Mouse (Mus musculus): ENCODE measurements at regions not wholly inside any gene's neighbourhood (a gene's known extent, or its start where the extent isn't known, plus 50 kb on each side); places are given as distances from the start of the nearest gene placed in this dataset.
"Not testable (repeated sequence)": the region's sequence is repeated elsewhere in the genome, so short reads cannot be mapped to it uniquely, and the experiment has no call there.

DNA sequence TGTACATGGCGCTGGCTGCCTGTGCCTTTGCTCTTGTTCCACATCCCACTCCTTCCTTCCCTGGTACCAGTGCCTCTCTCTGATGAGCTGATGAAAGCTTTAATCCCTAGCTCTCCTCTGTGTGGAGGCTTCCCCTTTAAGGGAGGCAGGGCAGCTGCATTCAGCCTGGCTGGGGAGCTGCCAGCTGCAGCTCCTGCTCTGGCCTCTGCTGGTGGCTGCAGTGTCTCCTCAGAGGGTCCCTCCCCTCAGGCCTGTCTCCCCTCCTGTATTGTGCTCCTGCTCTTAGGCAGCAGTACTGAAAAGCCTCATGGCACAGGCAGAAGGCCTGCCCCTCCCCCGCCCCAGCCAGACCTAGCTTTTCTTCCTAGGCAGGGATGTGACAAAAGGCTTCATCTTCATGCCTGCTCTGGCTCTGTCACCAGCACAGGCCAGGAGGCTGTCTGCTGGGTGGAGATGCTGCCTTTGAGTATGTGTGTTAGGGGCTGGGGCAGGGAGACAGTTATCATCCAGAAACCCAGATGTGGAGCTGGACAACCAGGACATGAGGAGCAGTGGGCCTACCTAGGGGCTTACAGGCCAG lies 97.7 kb upstream of the Zcchc13 start:
- H3K9me3 ChIP-seq (ENCODE audit: control insufficient read depth, low read length); H3K27me3 ChIP-seq (ENCODE audit: control insufficient read depth, insufficient read depth, low read length); H3K4me1 ChIP-seq (ENCODE audit: control insufficient read depth in 2 of 2, insufficient read depth in 2 of 2, low read length in 2 of 2); H3K9ac ChIP-seq (ENCODE audit: low read length); H3K36me3 ChIP-seq (ENCODE audit: control insufficient read depth, insufficient read depth, low read length); H3K4me3 ChIP-seq (ENCODE audit: control insufficient read depth in 1 of 2, insufficient read depth in 1 of 2, low read depth in 1 of 2, low read length in 2 of 2); H3K4me2 ChIP-seq (ENCODE audit: low read length): not testable (repeated sequence)
- 30% methylated on average over 1 of the region's 2 CpGs for WGBS
- ATAC-seq (ENCODE audit: insufficient number of reproducible peaks, insufficient read depth, low FRiP score, low read depth), result peak; percentile 72
- H3K27ac ChIP-seq (replicated peaks in 1 of 2; ENCODE audit: control insufficient read depth in 1 of 2, insufficient read depth in 1 of 2, low read depth in 2 of 2, low read length in 2 of 2), result 0 out of 4 replicates have a peak overlapping the region, but pooled peaks have one; percentile 2 to 47

DNA sequence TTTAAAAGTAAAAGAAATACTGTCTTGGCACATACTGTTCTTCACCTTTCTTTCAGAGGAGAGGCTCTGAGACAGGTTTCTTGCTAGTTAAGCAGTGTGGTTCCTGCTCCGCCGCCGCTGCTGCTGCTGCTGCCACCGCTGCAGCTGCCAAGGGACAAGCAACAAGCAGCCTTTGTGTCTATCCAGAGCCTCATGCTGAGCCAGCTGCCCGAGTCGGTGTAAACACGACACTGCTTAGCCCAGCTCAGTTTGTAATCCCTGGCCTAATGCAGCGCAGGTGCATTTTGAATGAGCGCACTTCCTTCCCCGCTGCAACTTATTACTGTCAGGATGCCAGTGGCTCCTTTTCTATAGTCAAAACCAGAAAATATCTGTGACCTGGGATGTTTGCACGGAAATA lies 97.1 kb upstream of the Zcchc13 start:
- WGBS, result 33% methylated on average over 11 of the region's 11 CpGs

DNA sequence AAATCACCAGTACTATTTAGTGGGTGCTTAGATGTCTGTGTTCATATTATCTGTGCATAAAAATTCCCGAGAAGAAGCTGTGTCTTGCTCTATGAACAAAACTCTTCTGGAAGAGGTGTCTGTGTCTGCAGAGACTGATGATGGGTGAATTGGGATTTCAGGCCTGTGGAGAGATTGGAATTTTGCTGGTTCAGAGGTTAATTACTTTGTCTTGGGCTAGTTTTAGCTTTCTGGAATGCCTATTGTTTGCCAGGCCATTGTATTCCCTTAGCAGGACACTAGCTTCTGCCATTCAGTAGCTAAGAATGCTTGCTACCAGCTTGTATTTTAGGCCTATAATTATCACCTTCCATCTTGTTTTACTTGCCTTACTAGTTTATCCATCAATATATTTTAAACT lies 96.6 kb upstream of the Zcchc13 start:
- H3K9ac ChIP-seq (ENCODE audit: low read length), result no peak overlapping the region
- 54% methylated on average over 1 of the region's 1 CpGs for WGBS
- H3K27me3 ChIP-seq (ENCODE audit: control insufficient read depth, insufficient read depth, low read length), result no peaks in the 10 kb centered on the region
- H3K4me1 ChIP-seq (ENCODE audit: control insufficient read depth in 2 of 2, insufficient read depth in 2 of 2, low read length in 2 of 2), result peaks cover 2 to 3% of the 10 kb centered on the region in 2 experiments; a peak in 1 of 4 replicates
- H3K36me3 ChIP-seq (ENCODE audit: control insufficient read depth, insufficient read depth, low read length), result no peaks in the 10 kb centered on the region
- no peak overlapping the region for H3K27ac ChIP-seq (replicated peaks in 1 of 2; ENCODE audit: control insufficient read depth in 1 of 2, insufficient read depth in 1 of 2, low read depth in 2 of 2, low read length in 2 of 2)
- H3K9me3 ChIP-seq (ENCODE audit: control insufficient read depth, low read length), result no peaks in the 10 kb centered on the region
- H3K4me2 ChIP-seq (ENCODE audit: low read length), result no peak overlapping the region
- ATAC-seq (ENCODE audit: insufficient number of reproducible peaks, insufficient read depth, low FRiP score, low read depth), result no peak
- no peak overlapping the region for H3K4me3 ChIP-seq (ENCODE audit: control insufficient read depth in 1 of 2, insufficient read depth in 1 of 2, low read depth in 1 of 2, low read length in 2 of 2)

More for the DNA sequence above, 97.1 kb upstream of the Zcchc13 start:
- Histone ChIP-seq H3K36me3 (ENCODE audit: control insufficient read depth, insufficient read depth, low read length) (no peaks in the 10 kb centered on the region), H3K4me3 (ENCODE audit: control insufficient read depth in 1 of 2, insufficient read depth in 1 of 2, low read depth in 1 of 2, low read length in 2 of 2) (no peak overlapping the region), H3K9ac (ENCODE audit: low read length) (0 out of 2 replicates have a peak overlapping the region, but pooled peaks have one; percentile 17), H3K9me3 (ENCODE audit: control insufficient read depth, low read length) (no peaks in the 10 kb centered on the region), H3K27me3 (ENCODE audit: control insufficient read depth, insufficient read depth, low read length) (no peaks in the 10 kb centered on the region), H3K4me1 (ENCODE audit: control insufficient read depth in 2 of 2, insufficient read depth in 2 of 2, low read length in 2 of 2) (peaks cover 2 to 3% of the 10 kb centered on the region in 2 experiments; a peak in 1 of 4 replicates), H3K4me2 (ENCODE audit: low read length) (0 out of 2 replicates have a peak overlapping the region, but pooled peaks have one; percentile 9), H3K27ac (replicated peaks in 1 of 2; ENCODE audit: control insufficient read depth in 1 of 2, insufficient read depth in 1 of 2, low read depth in 2 of 2, low read length in 2 of 2) (peak overlapping the region; percentile 0 to 47; a peak in 2 of 4 replicates)
- ATAC-seq (ENCODE audit: insufficient number of reproducible peaks, insufficient read depth, low FRiP score, low read depth), result no peak

DNA sequence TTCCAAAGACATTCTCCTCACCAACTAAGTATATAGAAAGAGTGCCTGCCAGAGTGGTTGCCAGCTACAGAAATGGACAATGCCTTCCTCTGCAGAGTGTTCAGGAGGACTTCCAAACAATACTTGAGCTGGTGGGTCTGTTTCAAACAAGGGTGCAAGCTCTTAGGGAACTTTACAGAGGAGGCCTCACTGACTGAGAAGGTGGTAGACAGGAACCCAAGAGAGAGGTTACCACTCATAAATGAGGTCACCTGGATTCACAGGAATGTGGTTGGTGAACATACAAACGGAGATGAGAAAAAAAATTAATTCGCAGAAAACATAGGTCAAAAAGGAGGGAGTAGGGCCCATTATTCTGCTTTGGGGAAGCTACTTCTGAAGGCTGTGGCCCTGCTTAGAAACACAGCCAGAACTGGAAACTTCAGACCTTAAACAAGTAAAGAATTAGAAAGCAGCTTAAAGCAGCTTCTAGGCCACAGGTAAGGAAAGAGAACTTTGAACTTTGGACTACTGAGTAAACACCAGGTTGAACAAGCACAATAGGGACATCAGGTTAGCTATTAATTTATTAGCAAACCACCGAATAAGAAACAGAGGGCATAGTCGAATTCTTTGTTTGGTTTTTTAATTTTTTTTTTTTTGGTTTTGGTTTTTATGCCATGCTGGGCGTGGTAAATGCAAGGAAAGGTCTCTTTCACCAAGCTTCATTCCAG lies 83.7 kb upstream of the Zcchc13 start:
- no peak overlapping the region for H3K4me3 ChIP-seq (ENCODE audit: control insufficient read depth in 1 of 2, insufficient read depth in 1 of 2, low read depth in 1 of 2, low read length in 2 of 2)
- no peak overlapping the region for H3K9ac ChIP-seq (ENCODE audit: low read length)
- no peak overlapping the region for H3K4me2 ChIP-seq (ENCODE audit: low read length)
- H3K36me3 ChIP-seq (ENCODE audit: control insufficient read depth, insufficient read depth, low read length), result no peaks in the 10 kb centered on the region
- WGBS, result 78% methylated on average over 5 of the region's 5 CpGs
- peaks cover 9 to 11% of the 10 kb centered on the region in 2 experiments for H3K4me1 ChIP-seq (ENCODE audit: control insufficient read depth in 2 of 2, insufficient read depth in 2 of 2, low read length in 2 of 2)
- no peak overlapping the region for H3K27ac ChIP-seq (replicated peaks in 1 of 2; ENCODE audit: control insufficient read depth in 1 of 2, insufficient read depth in 1 of 2, low read depth in 2 of 2, low read length in 2 of 2)
- H3K27me3 ChIP-seq (ENCODE audit: control insufficient read depth, insufficient read depth, low read length), result no peaks in the 10 kb centered on the region
- H3K9me3 ChIP-seq (ENCODE audit: control insufficient read depth, low read length), result no peaks in the 10 kb centered on the region
- ATAC-seq (ENCODE audit: insufficient number of reproducible peaks, insufficient read depth, low FRiP score, low read depth), result no peak

DNA sequence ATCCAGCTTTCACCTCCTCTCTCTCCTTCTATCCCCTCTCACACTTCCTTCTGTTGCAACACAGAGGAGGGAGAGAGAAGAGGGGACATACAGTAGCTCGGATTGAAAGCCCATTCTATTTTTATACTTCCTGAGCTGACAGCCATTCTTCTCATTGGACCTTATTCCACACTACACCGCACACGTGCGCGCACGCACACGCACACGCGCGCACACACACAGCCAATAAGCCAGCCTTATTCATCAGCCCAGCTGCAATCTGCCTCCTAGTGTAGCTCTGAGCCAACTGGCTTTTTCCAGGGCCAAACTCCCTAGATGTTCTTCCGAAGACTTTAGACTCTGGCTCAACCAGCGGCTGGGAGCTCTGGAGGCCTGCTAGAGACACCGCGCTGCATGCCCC lies 79.1 kb upstream of the Zcchc13 start:
- no peak overlapping the region for H3K4me3 ChIP-seq (ENCODE audit: control insufficient read depth in 1 of 2, insufficient read depth in 1 of 2, low read depth in 1 of 2, low read length in 2 of 2)
- no peaks in the 10 kb centered on the region for H3K36me3 ChIP-seq (ENCODE audit: control insufficient read depth, insufficient read depth, low read length)
- no peak overlapping the region for H3K4me2 ChIP-seq (ENCODE audit: low read length)
- no peaks in the 10 kb centered on the region for H3K27me3 ChIP-seq (ENCODE audit: control insufficient read depth, insufficient read depth, low read length)
- no peak overlapping the region for H3K9ac ChIP-seq (ENCODE audit: low read length)
- 66% methylated on average over 14 of the region's 14 CpGs for WGBS
- H3K9me3 ChIP-seq (ENCODE audit: control insufficient read depth, low read length), result no peaks in the 10 kb centered on the region
- H3K27ac ChIP-seq (replicated peaks in 1 of 2; ENCODE audit: control insufficient read depth in 1 of 2, insufficient read depth in 1 of 2, low read depth in 2 of 2, low read length in 2 of 2), result peak overlapping the region in 1 of 2 experiments; percentile 37; a peak in 3 of 4 replicates
- peaks cover 13 to 17% of the 10 kb centered on the region in 2 experiments for H3K4me1 ChIP-seq (ENCODE audit: control insufficient read depth in 2 of 2, insufficient read depth in 2 of 2, low read length in 2 of 2)
- no peak for ATAC-seq (ENCODE audit: insufficient number of reproducible peaks, insufficient read depth, low FRiP score, low read depth)

DNA sequence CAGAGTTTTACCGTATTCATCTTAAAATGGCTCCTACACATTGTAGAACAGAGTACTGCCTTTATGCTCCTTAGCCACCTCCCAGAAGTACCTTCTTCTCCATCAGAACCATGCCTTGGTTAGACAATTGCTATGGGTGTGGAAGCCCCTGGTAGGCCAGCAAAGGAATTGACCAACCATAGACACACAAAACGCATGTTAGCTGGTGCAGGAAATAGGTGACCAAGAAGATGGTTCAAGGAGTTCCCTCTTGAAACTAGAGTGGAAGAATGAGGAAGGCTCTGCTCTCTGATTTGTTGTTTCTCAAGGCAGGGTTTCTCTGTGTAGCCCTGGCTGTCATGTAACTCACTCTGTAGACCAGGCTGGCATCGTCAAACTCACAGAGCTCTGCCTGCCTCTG lies 77.2 kb upstream of the Zcchc13 start:
- Histone ChIP-seq H3K27me3 (ENCODE audit: control insufficient read depth, insufficient read depth, low read length) (no peaks in the 10 kb centered on the region), H3K4me1 (ENCODE audit: control insufficient read depth in 2 of 2, insufficient read depth in 2 of 2, low read length in 2 of 2) (peaks cover 20 to 26% of the 10 kb centered on the region in 2 experiments), H3K4me3 (ENCODE audit: control insufficient read depth in 1 of 2, insufficient read depth in 1 of 2, low read depth in 1 of 2, low read length in 2 of 2) (no peak overlapping the region), H3K36me3 (ENCODE audit: control insufficient read depth, insufficient read depth, low read length) (no peaks in the 10 kb centered on the region), H3K27ac (replicated peaks in 1 of 2; ENCODE audit: control insufficient read depth in 1 of 2, insufficient read depth in 1 of 2, low read depth in 2 of 2, low read length in 2 of 2) (no peak overlapping the region; a peak in 1 of 4 replicates), H3K9ac (ENCODE audit: low read length) (no peak overlapping the region), H3K9me3 (ENCODE audit: control insufficient read depth, low read length) (no peaks in the 10 kb centered on the region), H3K4me2 (ENCODE audit: low read length) (no peak overlapping the region)
- WGBS, result 89% methylated on average over 3 of the region's 3 CpGs
- no peak for ATAC-seq (ENCODE audit: insufficient number of reproducible peaks, insufficient read depth, low FRiP score, low read depth)

DNA sequence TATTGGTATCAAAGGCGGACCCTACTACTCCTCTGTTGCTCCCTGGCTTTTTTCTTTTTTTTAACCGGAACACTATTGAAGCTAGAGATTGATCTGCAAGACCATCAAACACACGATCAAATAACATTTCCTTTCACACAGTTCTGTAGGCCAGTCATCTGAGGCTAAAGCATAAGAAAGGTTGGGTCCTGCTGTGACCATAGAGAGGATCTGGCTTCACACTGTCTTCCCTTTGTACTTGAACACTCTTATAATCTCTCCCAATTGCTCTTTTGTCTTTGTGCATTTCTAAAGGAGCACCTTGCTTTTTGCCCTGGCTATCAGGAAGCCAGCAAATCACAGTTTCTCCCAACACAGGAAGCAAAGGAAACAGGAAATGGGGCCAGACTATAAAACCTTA lies 76.8 kb upstream of the Zcchc13 start:
- WGBS, result 87% methylated on average over 3 of the region's 3 CpGs

More for the DNA sequence above, 76.8 kb upstream of the Zcchc13 start:
- H3K4me1 ChIP-seq (ENCODE audit: control insufficient read depth in 2 of 2, insufficient read depth in 2 of 2, low read length in 2 of 2), result peaks cover 20 to 26% of the 10 kb centered on the region in 2 experiments
- no peak overlapping the region for H3K9ac ChIP-seq (ENCODE audit: low read length)
- no peak overlapping the region for H3K4me3 ChIP-seq (ENCODE audit: control insufficient read depth in 1 of 2, insufficient read depth in 1 of 2, low read depth in 1 of 2, low read length in 2 of 2)
- H3K9me3 ChIP-seq (ENCODE audit: control insufficient read depth, low read length), result no peaks in the 10 kb centered on the region
- H3K27me3 ChIP-seq (ENCODE audit: control insufficient read depth, insufficient read depth, low read length), result no peaks in the 10 kb centered on the region
- no peaks in the 10 kb centered on the region for H3K36me3 ChIP-seq (ENCODE audit: control insufficient read depth, insufficient read depth, low read length)
- no peak for ATAC-seq (ENCODE audit: insufficient number of reproducible peaks, insufficient read depth, low FRiP score, low read depth)
- H3K27ac ChIP-seq (replicated peaks in 1 of 2; ENCODE audit: control insufficient read depth in 1 of 2, insufficient read depth in 1 of 2, low read depth in 2 of 2, low read length in 2 of 2), result no peak overlapping the region; a peak in 1 of 4 replicates
- no peak overlapping the region for H3K4me2 ChIP-seq (ENCODE audit: low read length)
